Mouse (Mus musculus) neural tube, embryonic 15.5 days (tissue): ENCODE results near the gene Tcf25. TPM values are rescaled to one million over a fixed set of nuclear protein-coding genes. Genes with fewer than 3 reads are reported as not detected.
A peak's percentile ranks its signal among the peaks of the same experiment; 100 is the strongest.

Experiments
- ATAC-seq: fragments of 200-750 bp; cut with Nextera tagmentation; 2 replicates; pipeline ENCODE4 v1.8.0; 2017; ENCODE audit warnings: mild to moderate bottlenecking, moderate TSS enrichment, moderate library complexity; ENCODE audit not compliant: low FRiP score
- H3K27ac ChIP-seq: fragments of 300-500 bp; sonication (generic); replicated peaks from 2 replicates; pipeline ENCODE4 v1.5.1; 2015; ENCODE audit warnings: mild to moderate bottlenecking, inconsistent platforms
- H3K27me3 ChIP-seq: fragments of 300-500 bp; sonication (generic); replicated peaks from 2 replicates; pipeline ENCODE4 v1.6.1; 2015; ENCODE audit warnings: inconsistent platforms
- H3K36me3 ChIP-seq: fragments of 300-500 bp; sonication (generic); 2 replicates; pipeline ENCODE4 v1.6.1; 2015; ENCODE audit warnings: inconsistent platforms
- H3K4me1 ChIP-seq: fragments of 300-500 bp; sonication (generic); 2 replicates; pipeline ENCODE4 v1.6.1; 2015; ENCODE audit warnings: inconsistent platforms
- H3K4me2 ChIP-seq: fragments of 300-500 bp; sonication (generic); 2 replicates; pipeline ENCODE4 v1.6.1; 2015; ENCODE audit warnings: inconsistent platforms, mild to moderate bottlenecking, moderate library complexity
- H3K4me3 ChIP-seq: fragments of 300-500 bp; sonication (generic); replicated peaks from 2 replicates; pipeline ENCODE4 v1.5.1; 2015; ENCODE audit warnings: mild to moderate bottlenecking, inconsistent platforms
- H3K9ac ChIP-seq: fragments of 300-500 bp; sonication (generic); replicated peaks from 2 replicates; pipeline ENCODE4 v1.6.1; 2015; ENCODE audit warnings: mild to moderate bottlenecking, inconsistent platforms
- H3K9me3 ChIP-seq: fragments of 300-500 bp; sonication (generic); replicated peaks from 2 replicates; pipeline ENCODE4 v1.6.1; 2016; ENCODE audit warnings: inconsistent platforms
- WGBS: fragments of 180-500 bp; shearing (Covaris S2); methylation state at CpG from one replicate; pipeline ENCODE4 v1.1.7; 2015; ENCODE audit warnings: mixed read lengths; 5-methylcytosine and 5-hydroxymethylcytosine counted together
- polyA plus RNA-seq: library from polyadenylated mRNA; unstranded; fragments of >200 nt; fragmentation: Nextera tagmentation; extraction: Ambion mirVana; gene quantifications from 2 replicates; pipeline ENCODE4 v1.2.1, GENCODE M21; 2015

Gene Tcf25
- polyA plus RNA-seq = 368 and 390 TPM in 2 replicates

- Histone ChIP-seq H3K4me2 (peak within 1 kb of the TSS; percentile 71), H3K27me3 (no peaks in the 10 kb centered on the region), H3K9me3 (no peaks in the 10 kb centered on the region), H3K4me3 (peak within 1 kb of the TSS; percentile 89), H3K27ac (peak within 1 kb of the TSS; percentile 99), H3K36me3 (peaks cover 30% of the 10 kb centered on the region), H3K4me1 (peaks cover 33% of the 10 kb centered on the region), H3K9ac (peak within 1 kb of the TSS; percentile 98)
- peak; percentile 94 for ATAC-seq
- under 1% methylated on average over 75 of the region's 75 CpGs for WGBS
These were observed at the start of gene Tcf25 for GRCm38 (mm10) chr8:123373403-123374238. Gene Tcf25 (plus strand): TSS chr8:123373753.

GRCm38 (mm10) chr8:123328552-123328951 lies 45.0 kb upstream of the Tcf25 start:
- Histone ChIP-seq H3K4me1 (peaks cover 23% of the 10 kb centered on the region), H3K4me3 (no peak overlapping the region), H3K9me3 (no peaks in the 10 kb centered on the region), H3K4me2 (no peak overlapping the region), H3K27ac (no peak overlapping the region), H3K27me3 (0 out of 2 replicates have a peak, but pooled peaks cover 2% of the 10 kb centered on the region), H3K9ac (no peak overlapping the region), H3K36me3 (no peaks in the 10 kb centered on the region)
- 94% methylated on average over 2 of the region's 2 CpGs for WGBS
- no peak for ATAC-seq

- no peak overlapping the region for H3K4me3 ChIP-seq
- WGBS = 83% methylated on average over 4 of the region's 4 CpGs
- H3K27me3 ChIP-seq = 0 out of 2 replicates have a peak, but pooled peaks cover 2% of the 10 kb centered on the region
- H3K4me1 ChIP-seq = peaks cover 31% of the 10 kb centered on the region
- H3K9ac ChIP-seq = no peak overlapping the region
- H3K27ac ChIP-seq = no peak overlapping the region
- H3K9me3 ChIP-seq = no peaks in the 10 kb centered on the region
- H3K36me3 ChIP-seq = no peaks in the 10 kb centered on the region
- no peak overlapping the region for H3K4me2 ChIP-seq
- no peak for ATAC-seq
These were observed 44.2 kb upstream of the Tcf25 start for GRCm38 (mm10) chr8:123329350-123329749.

- H3K9ac ChIP-seq = no peak overlapping the region
- no peaks in the 10 kb centered on the region for H3K36me3 ChIP-seq
- WGBS = 71% methylated on average over 5 of the region's 5 CpGs
- H3K9me3 ChIP-seq = no peaks in the 10 kb centered on the region
- ATAC-seq = no peak
- no peak overlapping the region for H3K4me3 ChIP-seq
- H3K27ac ChIP-seq = no peak overlapping the region
- H3K4me2 ChIP-seq = no peak overlapping the region
- 0 out of 2 replicates have a peak, but pooled peaks cover 2% of the 10 kb centered on the region for H3K27me3 ChIP-seq
- peaks cover 37% of the 10 kb centered on the region for H3K4me1 ChIP-seq
These were observed 43.6 kb upstream of the Tcf25 start for GRCm38 (mm10) chr8:123329961-123330360.

- no peak for ATAC-seq
- WGBS = 80% methylated on average over 6 of the region's 6 CpGs
- H3K27ac ChIP-seq = 0 out of 2 replicates have a peak overlapping the region, but pooled peaks have one; percentile 5
These were observed 42.9 kb upstream of the Tcf25 start for GRCm38 (mm10) chr8:123330701-123331100.

GRCm38 (mm10) chr8:123331301-123331700 lies 42.3 kb upstream of the Tcf25 start:
- 75% methylated on average over 2 of the region's 2 CpGs for WGBS
- Histone ChIP-seq H3K9ac (no peak overlapping the region), H3K4me3 (peak overlapping the region; percentile 82; the same call in 1 of the 2 replicates), H3K9me3 (no peaks in the 10 kb centered on the region), H3K27ac (peak overlapping the region; percentile 95), H3K4me1 (peaks cover 44% of the 10 kb centered on the region), H3K27me3 (no peaks in the 10 kb centered on the region), H3K4me2 (peak overlapping the region; percentile 60), H3K36me3 (no peaks in the 10 kb centered on the region)
- no peak for ATAC-seq

More at GRCm38 (mm10) chr8:123330701-123331100, 42.9 kb upstream of the Tcf25 start:
- Histone ChIP-seq H3K36me3 (no peaks in the 10 kb centered on the region), H3K4me2 (no peak overlapping the region), H3K9me3 (no peaks in the 10 kb centered on the region), H3K4me1 (peaks cover 42% of the 10 kb centered on the region), H3K9ac (no peak overlapping the region), H3K27me3 (no peaks in the 10 kb centered on the region), H3K4me3 (no peak overlapping the region)

GRCm38 (mm10) chr8:123331810-123332209 lies 41.7 kb upstream of the Tcf25 start:
- Histone ChIP-seq H3K27ac (peak overlapping the region; percentile 95), H3K4me1 (peaks cover 48% of the 10 kb centered on the region), H3K4me2 (peak overlapping the region; percentile 60), H3K27me3 (no peaks in the 10 kb centered on the region), H3K36me3 (no peaks in the 10 kb centered on the region), H3K4me3 (peak overlapping the region; percentile 82), H3K9me3 (no peaks in the 10 kb centered on the region), H3K9ac (peak overlapping the region; percentile 86; the same call in 1 of the 2 replicates)
- WGBS = 11% methylated on average over 8 of the region's 8 CpGs
- no peak; the same call in 1 of the 2 replicates for ATAC-seq

GRCm38 (mm10) chr8:123332262-123333090 lies 41.1 kb upstream of the Tcf25 start, which contains the start of gene Spire2:
Gene Spire2 (plus strand): TSS chr8:123332713.
- Histone ChIP-seq H3K9ac (peak within 1 kb of the TSS; percentile 86), H3K4me2 (peak within 1 kb of the TSS; percentile 60), H3K4me1 (peaks cover 48% of the 10 kb centered on the region), H3K4me3 (peak within 1 kb of the TSS; percentile 82), H3K27ac (peak within 1 kb of the TSS; percentile 95), H3K9me3 (no peaks in the 10 kb centered on the region), H3K27me3 (no peaks in the 10 kb centered on the region), H3K36me3 (no peaks in the 10 kb centered on the region)
- WGBS = under 1% methylated on average over 83 of the region's 85 CpGs
- ATAC-seq = peak; percentile 90

GRCm38 (mm10) chr8:123333091-123333587 lies 40.4 kb upstream of the Tcf25 start:
- peak overlapping the region; percentile 95 for H3K27ac ChIP-seq
- no peaks in the 10 kb centered on the region for H3K27me3 ChIP-seq
- H3K36me3 ChIP-seq = no peaks in the 10 kb centered on the region
- peak overlapping the region; percentile 82 for H3K4me3 ChIP-seq
- no peaks in the 10 kb centered on the region for H3K9me3 ChIP-seq
- ATAC-seq = peak; percentile 56
- 2% methylated on average over 17 of the region's 21 CpGs for WGBS
- peaks cover 48% of the 10 kb centered on the region for H3K4me1 ChIP-seq
- H3K4me2 ChIP-seq = peak overlapping the region; percentile 60
- peak overlapping the region; percentile 86 for H3K9ac ChIP-seq

- ATAC-seq = no peak
- H3K27me3 ChIP-seq = no peaks in the 10 kb centered on the region
- H3K36me3 ChIP-seq = no peaks in the 10 kb centered on the region
- peak overlapping the region; percentile 86; the same call in 1 of the 2 replicates for H3K9ac ChIP-seq
- no peaks in the 10 kb centered on the region for H3K9me3 ChIP-seq
- peak overlapping the region; percentile 60 for H3K4me2 ChIP-seq
- WGBS = 2% methylated on average over 7 of the region's 7 CpGs
- peaks cover 48% of the 10 kb centered on the region for H3K4me1 ChIP-seq
- peak overlapping the region; percentile 82 for H3K4me3 ChIP-seq
- H3K27ac ChIP-seq = peak overlapping the region; percentile 62
These were observed 39.7 kb upstream of the Tcf25 start for GRCm38 (mm10) chr8:123333864-123334263.

GRCm38 (mm10) chr8:123334467-123334866 lies 39.1 kb upstream of the Tcf25 start:
- H3K4me2 ChIP-seq = peak overlapping the region; percentile 60
- ATAC-seq = no peak
- H3K4me3 ChIP-seq = peak overlapping the region; percentile 82
- H3K9ac ChIP-seq = peak overlapping the region; percentile 86; the same call in 1 of the 2 replicates
- H3K9me3 ChIP-seq = no peaks in the 10 kb centered on the region
- H3K27ac ChIP-seq = peak overlapping the region; percentile 62
- 0% methylated on average over 1 of the region's 1 CpGs for WGBS
- H3K36me3 ChIP-seq = no peaks in the 10 kb centered on the region
- peaks cover 48% of the 10 kb centered on the region for H3K4me1 ChIP-seq
- no peaks in the 10 kb centered on the region for H3K27me3 ChIP-seq
